Comparison of ENCODE assay signal across 8 mouse cellular contexts in the genomic region with DNA sequence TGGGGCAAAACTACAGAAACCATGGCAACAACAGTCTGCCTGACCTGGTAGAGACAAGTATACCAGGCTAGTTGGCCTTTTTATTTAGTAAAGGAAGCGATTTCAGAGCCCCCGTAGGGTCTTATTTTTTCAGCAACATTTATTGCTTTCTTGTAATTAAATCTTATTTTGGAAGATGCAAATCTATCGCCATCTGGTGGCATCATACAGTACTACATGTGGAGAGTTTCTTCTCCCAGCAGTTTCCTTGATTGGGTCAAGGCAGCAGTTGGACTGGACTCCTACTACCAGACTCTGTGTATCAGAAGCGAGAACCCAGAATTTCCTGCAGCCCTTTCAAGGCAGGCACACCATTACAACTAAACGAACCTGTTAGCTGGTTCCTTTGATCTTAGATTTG. TPM values are rescaled to one million over a fixed set of nuclear protein-coding genes. Genes with fewer than 3 reads are reported as not detected.
DNase-seq lines count a peak whose midpoint lies in the region; ATAC-seq lines count a peak whose summit lies in the region.

No protein-coding gene starts in this region.

- no peaks in the 10 kb centered on the region for H3K36me3 ChIP-seq in intestine, embryonic 14.5 days (ENCODE audit: control insufficient read depth, insufficient read depth, low read length)
- H3K36me3 ChIP-seq in intestine, embryonic 16.5 days (ENCODE audit: control insufficient read depth, insufficient read depth, low read length), result no peaks in the 10 kb centered on the region

- no peaks in the 10 kb centered on the region for H3K4me1 ChIP-seq in intestine, embryonic 14.5 days (replicated peaks; ENCODE audit: control insufficient read depth, insufficient read depth, low read length)
- no peaks in the 10 kb centered on the region for H3K4me1 ChIP-seq in intestine, embryonic 16.5 days (ENCODE audit: control insufficient read depth, insufficient read depth, low read length)

- no peak overlapping the region for H3K9ac ChIP-seq in intestine, embryonic 14.5 days (ENCODE audit: low read length)
- no peak overlapping the region for H3K9ac ChIP-seq in intestine, embryonic 16.5 days (ENCODE audit: low read depth, low read length)

- 10% methylated on average over 5 of the region's 5 CpGs for WGBS in intestine, embryonic 14.5 days
- 10% methylated on average over 5 of the region's 5 CpGs for WGBS in intestine, embryonic 16.5 days

- H3K27me3 ChIP-seq in intestine, embryonic 14.5 days (replicated peaks; ENCODE audit: control insufficient read depth, insufficient read depth, low read length), result no peaks in the 10 kb centered on the region
- H3K27me3 ChIP-seq in intestine, embryonic 16.5 days (replicated peaks; ENCODE audit: control insufficient read depth, insufficient read depth, low read length), result no peaks in the 10 kb centered on the region

- no peak overlapping the region for H3K4me2 ChIP-seq in intestine, embryonic 14.5 days (ENCODE audit: low read length)
- H3K4me2 ChIP-seq in intestine, embryonic 16.5 days (ENCODE audit: low read depth, low read length), result no peak overlapping the region

- H3K27ac ChIP-seq in intestine, embryonic 14.5 days (ENCODE audit: low read depth), result no peak overlapping the region
- H3K27ac ChIP-seq in intestine, embryonic 16.5 days (ENCODE audit: low read length), result no peak overlapping the region

- no peaks in the 10 kb centered on the region for H3K9me3 ChIP-seq in intestine, embryonic 14.5 days (ENCODE audit: control insufficient read depth, low read length)
- H3K9me3 ChIP-seq in intestine, embryonic 16.5 days (ENCODE audit: control insufficient read depth, low read length), result no peaks in the 10 kb centered on the region

- DNase-seq in intestine, embryonic 14.5 days (ENCODE audit: low spot score), result peak; percentile 66
- DNase-seq in ES-CJ7 (ENCODE audit: low read depth, low spot score), result peak; percentile 69
- DNase-seq in brain, adult 2 months (ENCODE audit: low read depth, low spot score), result peak; percentile 77
- peak; percentile 28 for DNase-seq in fibroblast of lung, adult 2 months (ENCODE audit: low read depth)
- peak; percentile 36 to 75 for DNase-seq in left cerebral cortex, adult 18-20 months (ENCODE audit: low spot score in 2 of 2)
- peak; percentile 62 for DNase-seq in retina, postnatal 7 days (ENCODE audit: low read depth, low spot score)

- ATAC-seq in intestine, embryonic 14.5 days (replicated peaks; ENCODE audit: low FRiP score, low TSS enrichment, low read depth), result no peak
- no peak for ATAC-seq in intestine, embryonic 16.5 days
- ATAC-seq in inflammation-experienced regulatory T-cells, adult 6 months, result no peak

- H3K4me3 ChIP-seq in intestine, embryonic 14.5 days (ENCODE audit: low read depth, low read length), result no peak overlapping the region
- no peak overlapping the region for H3K4me3 ChIP-seq in intestine, embryonic 16.5 days (ENCODE audit: low read length)

RNA-seq across cellular contexts. Expression of a gene that starts 3.2 kb away (rescaled TPM):
- polyA plus RNA-seq in intestine, embryonic 14.5 days (2014; fragmentation: Nextera tagmentation; extraction: Ambion mirVana), result 0.26 and 0.50 TPM in 2 replicates
- 0.23 and 0.29 TPM in 2 replicates for polyA plus RNA-seq in intestine, embryonic 16.5 days (2015; fragmentation: Nextera tagmentation; extraction: Ambion mirVana)
- total RNA-seq in left cerebral cortex, adult 18-20 months (2021), result under 1 TPM in 1 of 2 experiments, not detected in 1; 0.26 TPM
- 1 to 10 TPM in 1 of 3 experiments, under 1 TPM in 2; 0.71 to 2.2 (median 0.95) TPM for polyA plus RNA-seq in inflammation-experienced regulatory T-cells, adult 6 months (2017; shearing (Covaris generic))

RNA-seq across cellular contexts. Expression of a gene that starts 31.0 kb away (rescaled TPM):
- 0.49 and 0.60 TPM in 2 replicates for polyA plus RNA-seq in intestine, embryonic 14.5 days (2014; fragmentation: Nextera tagmentation; extraction: Ambion mirVana)
- polyA plus RNA-seq in intestine, embryonic 16.5 days (2015; fragmentation: Nextera tagmentation; extraction: Ambion mirVana), result 0.18 and 0.20 TPM in 2 replicates
- total RNA-seq in left cerebral cortex, adult 18-20 months (2021), result not detected
- polyA plus RNA-seq in inflammation-experienced regulatory T-cells, adult 6 months (2017; shearing (Covaris generic)), result 10 to 100 TPM in 1 of 3 experiments, 1 to 10 TPM in 2; 9.6 to 35.3 (median 10.0) TPM

RNA-seq across cellular contexts. Expression of a gene that starts 34.7 kb away (rescaled TPM):
- 3.7 and 4.0 TPM in 2 replicates for polyA plus RNA-seq in intestine, embryonic 14.5 days (2014; fragmentation: Nextera tagmentation; extraction: Ambion mirVana)
- polyA plus RNA-seq in intestine, embryonic 16.5 days (2015; fragmentation: Nextera tagmentation; extraction: Ambion mirVana), result 2.2 and 3.0 TPM in 2 replicates
- 10 to 100 TPM; 73.1 to 78.8 TPM for total RNA-seq in left cerebral cortex, adult 18-20 months (2021)
- polyA plus RNA-seq in inflammation-experienced regulatory T-cells, adult 6 months (2017; shearing (Covaris generic)), result 10 to 100 TPM; 41.0 to 52.7 (median 49.6) TPM

RNA-seq across cellular contexts. Expression of a gene that starts 48.9 kb away (rescaled TPM):
- polyA plus RNA-seq in intestine, embryonic 14.5 days (2014; fragmentation: Nextera tagmentation; extraction: Ambion mirVana), result not detected in 2 replicates
- not detected in 2 replicates for polyA plus RNA-seq in intestine, embryonic 16.5 days (2015; fragmentation: Nextera tagmentation; extraction: Ambion mirVana)
- not detected for total RNA-seq in left cerebral cortex, adult 18-20 months (2021)
- polyA plus RNA-seq in inflammation-experienced regulatory T-cells, adult 6 months (2017; shearing (Covaris generic)), result not detected
